Mouse (Mus musculus) MEL (cell line): ENCODE data around the gene Gm42878. TPM values are rescaled to one million over a fixed set of nuclear protein-coding genes. Genes with fewer than 3 reads are reported as not detected.

Source experiments
- DNase-seq: peaks from one replicate; pipeline ENCODE4 v3.0.0; 2011; ENCODE audit warnings: low read depth, low spot score
- H3K27ac ChIP-seq: 2 replicates; pipeline ENCODE4 v1.5.1; 2012; ENCODE audit warnings: low read depth, mild to moderate bottlenecking, control low read depth, low read length, moderate library complexity; ENCODE audit not compliant: control insufficient read depth
- H3K27me3 ChIP-seq, 2 experiments: fragments of 150-350 bp in 1 of 2; sonication (generic) in 1 of 2; 2 replicates each; pipeline ENCODE4 v1.6.1; 2012; ENCODE audit warnings: low read length in 2 of 2, mild to moderate bottlenecking in 2 of 2, improper control_type of control experiment in 1 of 2, moderate library complexity in 1 of 2; ENCODE audit not compliant: insufficient read depth in 2 of 2, control insufficient read depth in 1 of 2
- H3K36me3 ChIP-seq, 2 experiments: 2 replicates each; pipeline ENCODE4 v1.6.1; 2012 to 2014; ENCODE audit warnings: low read length in 2 of 2, improper control_type of control experiment in 1 of 2, inconsistent platforms in 1 of 2, mild to moderate bottlenecking in 1 of 2; ENCODE audit not compliant: insufficient read depth in 2 of 2, control insufficient read depth in 1 of 2
- H3K4me1 ChIP-seq, 2 experiments: fragments of 150-350 bp in 1 of 2; sonication (generic) in 1 of 2; 2 replicates each; pipeline ENCODE4 v1.6.1; 2012; ENCODE audit warnings: low read length in 2 of 2, improper control_type of control experiment in 1 of 2, mild to moderate bottlenecking in 1 of 2; ENCODE audit not compliant: insufficient read depth in 2 of 2, control insufficient read depth in 1 of 2
- H3K4me3 ChIP-seq, 2 experiments: fragments of 150-350 bp in 1 of 2; sonication (generic) in 1 of 2; 2 replicates each; pipeline ENCODE4 v1.5.1; 2012; ENCODE audit warnings: low read depth in 2 of 2, low read length in 2 of 2, mild to moderate bottlenecking in 2 of 2, moderate library complexity in 2 of 2, control low read depth in 1 of 2, improper control_type of control experiment in 1 of 2; ENCODE audit not compliant: control insufficient read depth in 1 of 2, insufficient read depth in 1 of 2
- H3K79me2 ChIP-seq: 2 replicates; pipeline ENCODE4 v1.6.1; 2012; ENCODE audit warnings: mild to moderate bottlenecking, low read length, moderate library complexity; ENCODE audit not compliant: control insufficient read depth, poor library complexity, insufficient read depth
- H3K9ac ChIP-seq: 2 replicates; pipeline ENCODE4 v1.6.1; 2012; ENCODE audit warnings: low read depth, mild to moderate bottlenecking, control low read depth, low read length, moderate library complexity; ENCODE audit not compliant: control insufficient read depth, poor library complexity, severe bottlenecking
- H3K9me3 ChIP-seq: fragments of 150-350 bp; sonication (generic); replicated peaks from 2 replicates; pipeline ENCODE4 v1.6.1; 2012; ENCODE audit warnings: mild to moderate bottlenecking, low read length, improper control_type of control experiment, moderate library complexity; ENCODE audit not compliant: insufficient read depth
- BHLHE40 ChIP-seq: IDR thresholded peaks from 2 replicates; pipeline ENCODE4 v1.6.1; 2012; ENCODE audit warnings: low read depth, mild to moderate bottlenecking, inconsistent platforms, low read length, improper control_type of control experiment, borderline replicate concordance
- CHD1 ChIP-seq: IDR thresholded peaks from 2 replicates; pipeline ENCODE4 v1.6.1; 2012; ENCODE audit warnings: low read depth, mild to moderate bottlenecking, inconsistent platforms, low read length, improper control_type of control experiment
- CHD2 ChIP-seq: IDR thresholded peaks from 2 replicates; pipeline ENCODE4 v1.6.1; 2011; ENCODE audit warnings: low read length, improper control_type of control experiment
- GABPA ChIP-seq: IDR thresholded peaks from 2 replicates; pipeline ENCODE4 v1.6.1; 2012; ENCODE audit warnings: low read depth, mild to moderate bottlenecking, inconsistent platforms, low read length, improper control_type of control experiment, moderate library complexity
- HCFC1 ChIP-seq: IDR thresholded peaks from 2 replicates; pipeline ENCODE4 v1.6.1; 2012; ENCODE audit warnings: low read depth, mild to moderate bottlenecking, inconsistent platforms, low read length, improper control_type of control experiment, moderate library complexity
- MAX ChIP-seq: IDR thresholded peaks from 2 replicates; pipeline ENCODE4 v1.6.1; 2011; ENCODE audit warnings: low read length, improper control_type of control experiment
- MYC ChIP-seq: IDR thresholded peaks from 2 replicates; pipeline ENCODE4 v1.6.1; 2011; ENCODE audit warnings: low read depth, mild to moderate bottlenecking, low read length, improper control_type of control experiment, moderate library complexity
- RAD21 ChIP-seq: IDR thresholded peaks from 2 replicates; pipeline ENCODE4 v1.6.1; 2011; ENCODE audit warnings: mild to moderate bottlenecking, low read depth, low read length, improper control_type of control experiment
- RCOR1 ChIP-seq: IDR thresholded peaks from 2 replicates; pipeline ENCODE4 v1.6.1; 2012; ENCODE audit warnings: low read depth, mild to moderate bottlenecking, inconsistent platforms, low read length, improper control_type of control experiment
- SIN3A ChIP-seq: IDR thresholded peaks from 2 replicates; pipeline ENCODE4 v1.6.1; 2012; ENCODE audit warnings: low read length, improper control_type of control experiment, inconsistent platforms
- TCF12 ChIP-seq: IDR thresholded peaks from 2 replicates; pipeline ENCODE4 v1.6.1; 2014; ENCODE audit warnings: low read depth, mild to moderate bottlenecking, inconsistent platforms, low read length, improper control_type of control experiment, moderate library complexity
- USF1 ChIP-seq: IDR thresholded peaks from 2 replicates; pipeline ENCODE4 v1.6.1; 2014; ENCODE audit warnings: low read depth, mild to moderate bottlenecking, inconsistent platforms, low read length, improper control_type of control experiment, moderate library complexity
- USF2 ChIP-seq, 2 experiments: IDR thresholded peaks; 2 replicates each; pipeline ENCODE4 v1.6.1; 2011 to 2012; ENCODE audit warnings: improper control_type of control experiment in 2 of 2, low read length in 2 of 2, borderline replicate concordance in 1 of 2, inconsistent platforms in 1 of 2, low read depth in 1 of 2, mild to moderate bottlenecking in 1 of 2; ENCODE audit not compliant: insufficient read depth in 1 of 2
- ZC3H11A ChIP-seq: IDR thresholded peaks from 2 replicates; pipeline ENCODE4 v1.6.1; 2012; ENCODE audit warnings: low read depth, mild to moderate bottlenecking, inconsistent platforms, low read length, improper control_type of control experiment
- ZNF384 ChIP-seq: IDR thresholded peaks from 2 replicates; pipeline ENCODE4 v1.6.1; 2012; ENCODE audit warnings: low read depth, mild to moderate bottlenecking, inconsistent platforms, low read length, improper control_type of control experiment
- polyA plus RNA-seq, 2 experiments: library from polyadenylated mRNA; stranded (reverse) in 1 of 2; unstranded in 1 of 2; fragments of >175 nt in 1 of 2; fragments of >200 nt in 1 of 2; gene quantifications; 2 replicates each; pipeline versions ENCODE4 v1.2.1 to v1.2.4; 2012; ENCODE audit warnings: low replicate concordance in 2 of 2, low read depth in 1 of 2; ENCODE audit not compliant: insufficient read length in 2 of 2, insufficient read depth in 1 of 2, missing spikeins in 1 of 2
- total RNA-seq: library from RNA; depleted of rRNA; stranded (reverse); fragments of 300-350 nt; gene quantifications from 2 replicates; pipeline ENCODE4 v1.2.3, GENCODE M21; 2012

Gm42878 gene
- total and polyA plus RNA-seq, 3 experiments: not detected

GRCm38 (mm10) chr5:121592064-121592815, 47.0 kb upstream of the Gm42878 start:
- peaks cover 0 to 35% of the 10 kb centered on the region in 2 experiments; a peak in 2 of 4 replicates for H3K36me3 ChIP-seq
- TF ChIP-seq SIN3A: peak; percentile 55; the same call in 1 of the 2 replicates
- TF ChIP-seq CHD2: peak; percentile 29; the same call in 1 of the 2 replicates
- TF ChIP-seq BHLHE40: no peak
- TF ChIP-seq, all 39 proteins: peak for 2
- Histone ChIP-seq H3K4me3 (peak overlapping the region; percentile 71 to 83), H3K27ac (no peak overlapping the region), H3K27me3 (no peaks in the 10 kb centered on the region), H3K9me3 (no peaks in the 10 kb centered on the region), H3K9ac (peak overlapping the region; percentile 71), H3K4me1 (peaks cover 16 to 39% of the 10 kb centered on the region in 2 experiments), H3K79me2 (peaks cover 13% of the 10 kb centered on the region)
- DNase-seq: peak; percentile 40

DNA sequence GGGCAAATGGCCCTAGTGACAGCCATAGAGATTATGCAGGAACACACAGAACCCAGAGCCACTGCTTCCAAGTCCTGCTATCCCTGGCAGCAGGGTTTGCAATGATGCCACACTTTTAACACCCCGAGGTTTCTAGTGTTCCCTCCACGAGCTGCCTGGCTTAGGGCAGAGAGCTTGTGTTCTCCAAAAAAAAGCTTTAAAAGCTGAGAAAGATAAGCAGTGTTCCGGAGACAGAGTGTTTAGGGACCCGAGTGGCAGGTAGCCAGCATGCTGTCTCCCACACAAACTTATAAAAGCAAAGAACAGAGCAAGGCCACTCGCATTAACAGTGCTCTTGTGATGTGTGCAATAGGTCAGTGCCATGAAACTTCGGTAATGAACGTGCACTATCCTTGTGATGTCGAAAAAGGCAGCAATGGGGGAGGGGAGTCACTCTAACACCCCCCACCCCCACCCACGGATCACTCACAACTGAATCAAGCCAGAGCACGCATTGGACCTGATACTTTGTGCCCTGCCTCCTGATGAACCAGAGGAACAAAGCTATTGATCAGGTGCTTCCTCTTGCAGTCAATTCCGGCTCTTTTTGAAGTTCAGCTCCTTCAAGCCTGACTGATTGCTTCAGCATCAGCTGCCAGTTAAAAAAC, 46.3 kb upstream of the Gm42878 start:
- Histone ChIP-seq H3K79me2 (peaks cover 13% of the 10 kb centered on the region), H3K27me3 (no peaks in the 10 kb centered on the region), H3K36me3 (peaks cover 0 to 35% of the 10 kb centered on the region in 2 experiments; a peak in 2 of 4 replicates)
- TF ChIP-seq ZNF384 (peak; percentile 41; the same call in 1 of the 2 replicates), TCF12 (no peak), CHD2 (no peak), RCOR1 (no peak)
- TF ChIP-seq, all 39 proteins: peak for 1
- peak; percentile 23 for DNase-seq
- no peak overlapping the region for H3K27ac ChIP-seq
- H3K9ac ChIP-seq: no peak overlapping the region
- H3K9me3 ChIP-seq: no peaks in the 10 kb centered on the region
- peak overlapping the region in 1 of 2 experiments; percentile 17; a peak in 1 of 4 replicates for H3K4me3 ChIP-seq
- H3K4me1 ChIP-seq: peaks cover 14 to 39% of the 10 kb centered on the region in 2 experiments

DNA sequence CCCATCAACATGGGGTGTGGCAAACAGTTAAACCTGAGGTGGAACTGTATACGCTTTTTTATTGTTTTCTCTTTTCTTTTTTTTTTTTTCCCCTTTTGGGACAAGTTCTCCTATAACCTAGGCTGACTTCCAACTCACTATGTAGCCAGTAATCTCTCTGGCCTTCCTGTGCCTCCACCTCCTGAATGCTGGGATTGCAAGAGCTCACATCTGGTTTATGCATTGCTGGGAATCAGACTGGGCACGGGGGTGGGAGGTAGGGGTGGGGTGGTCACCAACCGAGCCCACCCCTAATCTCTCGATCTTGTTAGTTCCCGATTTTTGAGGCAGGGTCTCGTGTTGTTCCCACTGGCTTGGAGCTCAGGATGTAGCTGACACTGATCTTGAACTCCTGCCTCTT, 44.6 kb upstream of the Gm42878 start:
- H3K27ac ChIP-seq: no peak overlapping the region
- peaks cover 19 to 33% of the 10 kb centered on the region in 2 experiments for H3K4me1 ChIP-seq
- DNase-seq: no peak
- no peak overlapping the region for H3K9ac ChIP-seq
- no peak overlapping the region for H3K4me3 ChIP-seq
- H3K36me3 ChIP-seq: peaks cover 0 to 30% of the 10 kb centered on the region in 2 experiments; a peak in 2 of 4 replicates
- TF ChIP-seq CHD2 (no peak), HCFC1 (no peak), CHD1 (no peak), USF2 (IDR thresholded peaks at IDR 0.05; ENCODE audit: borderline replicate concordance in 1 of 2, insufficient read depth in 1 of 2, low read depth in 1 of 2, low read length in 2 of 2) (no peak), ZC3H11A (no peak), GABPA (no peak), RAD21 (no peak), MAX (no peak), RCOR1 (no peak), USF1 (no peak), MYC (no peak)
- H3K9me3 ChIP-seq: no peaks in the 10 kb centered on the region
- peaks cover 16% of the 10 kb centered on the region for H3K79me2 ChIP-seq
- no peaks in the 10 kb centered on the region for H3K27me3 ChIP-seq
